Mouse (Mus musculus) hindbrain, embryonic 14.5 days (tissue): ENCODE data around the gene Psmd12. TPM values are rescaled to one million over a fixed set of nuclear protein-coding genes. Genes with fewer than 3 reads are reported as not detected.

Experiments
- ATAC-seq: fragments of 200-750 bp; cut with Nextera tagmentation; 2 replicates; pipeline ENCODE4 v1.8.0; 2017; ENCODE audit warnings: moderate number of reproducible peaks, mild to moderate bottlenecking, moderate TSS enrichment, moderate library complexity; ENCODE audit not compliant: low FRiP score
- DNase-seq: peaks from one replicate; pipeline ENCODE4 v3.0.0-alpha.2; 2015; ENCODE audit warnings: low spot score
- H3K27ac ChIP-seq: fragments of 300-500 bp; sonication (generic); 2 replicates; pipeline ENCODE4 v1.5.1; 2014; ENCODE audit warnings: mild to moderate bottlenecking, moderate library complexity
- H3K27me3 ChIP-seq: fragments of 300-500 bp; sonication (generic); 2 replicates; pipeline ENCODE4 v1.6.1; 2014; ENCODE audit warnings: mild to moderate bottlenecking, low read length, mixed read lengths; ENCODE audit not compliant: control insufficient read depth, insufficient read depth
- H3K36me3 ChIP-seq: fragments of 300-500 bp; sonication (generic); replicated peaks from 2 replicates; pipeline ENCODE4 v1.6.1; 2014; ENCODE audit not compliant: control insufficient read depth, insufficient read depth
- H3K4me1 ChIP-seq: fragments of 300-500 bp; sonication (generic); replicated peaks from 2 replicates; pipeline ENCODE4 v1.6.1; 2014; ENCODE audit warnings: antibody characterized with exemption, low read length, mixed read lengths; ENCODE audit not compliant: control insufficient read depth, insufficient read depth
- H3K4me2 ChIP-seq: fragments of 300-500 bp; sonication (generic); replicated peaks from 2 replicates; pipeline ENCODE4 v1.6.1; 2014; ENCODE audit warnings: mild to moderate bottlenecking, moderate library complexity
- H3K4me3 ChIP-seq: fragments of 300-500 bp; sonication (generic); replicated peaks from 2 replicates; pipeline ENCODE4 v1.5.1; 2014; ENCODE audit warnings: mild to moderate bottlenecking, low read length
- H3K9ac ChIP-seq: fragments of 300-500 bp; sonication (generic); 2 replicates; pipeline ENCODE4 v1.6.1; 2014
- H3K9me3 ChIP-seq: fragments of 300-500 bp; sonication (generic); 2 replicates; pipeline ENCODE4 v1.6.1; 2016; ENCODE audit warnings: low read length; ENCODE audit not compliant: control insufficient read depth
- WGBS: fragments of 180-500 bp; shearing (Covaris S2); extraction: QIAGEN DNeasy Blood & Tissue Kit; methylation state at CpG from one replicate; pipeline ENCODE4 v1.1.7; 2014; 5-methylcytosine and 5-hydroxymethylcytosine counted together
- polyA plus RNA-seq: library from polyadenylated mRNA; unstranded; fragments of >200 nt; fragmentation: Nextera tagmentation; extraction: Ambion mirVana; gene quantifications from 2 replicates; pipeline ENCODE4 v1.2.1, GENCODE M21; 2014

Gene Psmd12
- polyA plus RNA-seq = 159 and 165 TPM in 2 replicates

DNA sequence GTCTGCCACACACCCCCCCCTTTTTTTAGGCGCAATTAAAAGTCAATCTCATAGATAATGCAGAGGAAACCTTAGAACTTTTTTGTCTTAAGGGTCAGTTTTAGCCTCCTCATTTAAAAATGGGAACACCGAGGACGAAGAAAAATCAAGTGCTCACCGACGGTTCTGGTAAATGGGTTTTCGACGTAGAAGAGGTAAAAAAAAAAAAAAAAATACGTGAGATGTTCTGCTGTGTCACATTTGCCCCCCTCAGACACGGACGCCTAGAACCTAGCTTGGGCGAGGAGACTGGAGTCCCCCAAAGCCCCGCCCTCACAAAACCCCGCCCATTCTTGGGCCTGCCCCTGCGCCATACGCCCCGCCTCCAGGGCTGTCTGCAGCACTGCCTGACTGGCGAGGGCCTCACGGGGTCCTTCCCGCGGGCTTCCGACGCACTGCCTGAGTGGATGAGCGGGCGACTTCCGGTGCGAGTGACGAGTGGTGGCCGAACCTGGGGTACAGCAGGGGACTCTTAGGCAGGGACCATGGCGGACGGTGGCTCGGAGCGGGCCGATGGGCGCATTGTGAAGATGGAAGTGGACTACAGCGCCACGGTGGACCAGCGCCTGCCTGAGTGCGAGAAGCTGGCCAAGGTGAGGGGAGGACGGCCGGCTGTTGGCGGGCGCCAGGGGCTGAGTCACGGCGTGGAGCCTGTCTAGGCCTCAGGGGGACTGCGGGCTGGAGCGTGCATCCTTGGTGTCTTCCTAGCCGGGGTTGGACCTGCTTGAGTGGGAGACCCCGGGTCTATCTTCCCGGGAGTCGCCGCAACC, at the start of gene Psmd12:
Gene Psmd12 (plus strand): TSS at position 432 of the 809 bp plus-strand sequence.
- peak within 1 kb of the TSS; percentile 87 for H3K9ac ChIP-seq
- under 1% methylated on average over 51 of the region's 51 CpGs for WGBS
- DNase-seq (peak; percentile 97), ATAC-seq (peak; percentile 98)
- no peaks in the 10 kb centered on the region for H3K27me3 ChIP-seq
- peak within 1 kb of the TSS; percentile 80 for H3K4me2 ChIP-seq
- H3K4me1 ChIP-seq = peaks cover 18% of the 10 kb centered on the region
- peak within 1 kb of the TSS; percentile 59 for H3K27ac ChIP-seq
- no peaks in the 10 kb centered on the region for H3K9me3 ChIP-seq
- peak within 1 kb of the TSS; percentile 79 for H3K4me3 ChIP-seq
- peaks cover 3% of the 10 kb centered on the region; the same call in 1 of the 2 replicates for H3K36me3 ChIP-seq

GRCm38 (mm10) chr11:107431197-107431965, 47.9 kb upstream of the Psmd12 start:
- DNase-seq (no peak), ATAC-seq (no peak)
- Histone ChIP-seq H3K4me3 (no peak overlapping the region), H3K27ac (0 out of 2 replicates have a peak overlapping the region, but pooled peaks have one; percentile 43), H3K27me3 (no peaks in the 10 kb centered on the region), H3K9me3 (no peaks in the 10 kb centered on the region), H3K9ac (no peak overlapping the region), H3K36me3 (no peaks in the 10 kb centered on the region), H3K4me1 (peaks cover 4% of the 10 kb centered on the region; the same call in 1 of the 2 replicates), H3K4me2 (no peak overlapping the region)
- 84% methylated on average over 7 of the region's 7 CpGs for WGBS

- Histone ChIP-seq H3K4me1 (peaks cover 4% of the 10 kb centered on the region; the same call in 1 of the 2 replicates), H3K4me2 (no peak overlapping the region), H3K9me3 (no peaks in the 10 kb centered on the region), H3K9ac (no peak overlapping the region), H3K27me3 (no peaks in the 10 kb centered on the region), H3K36me3 (no peaks in the 10 kb centered on the region), H3K4me3 (no peak overlapping the region), H3K27ac (no peak overlapping the region)
- DNase-seq (no peak), ATAC-seq (no peak)
- whole genome bisulfite sequencing = 92% methylated on average over 6 of the region's 6 CpGs
Observed at GRCm38 (mm10) chr11:107435776-107436449, 43.4 kb upstream of the Psmd12 start.

- no peak for DNase-seq
Observed at GRCm38 (mm10) chr11:107437723-107438122, 41.6 kb upstream of the Psmd12 start.

GRCm38 (mm10) chr11:107438140-107438539, 41.1 kb upstream of the Psmd12 start:
- no peak for DNase-seq
- H3K4me1 ChIP-seq = no peaks in the 10 kb centered on the region

More at GRCm38 (mm10) chr11:107437723-107438122, 41.6 kb upstream of the Psmd12 start:
- 47% methylated on average over 4 of the region's 4 CpGs for WGBS
- H3K27me3 ChIP-seq = no peaks in the 10 kb centered on the region
- no peaks in the 10 kb centered on the region; the same call in 1 of the 2 replicates for H3K36me3 ChIP-seq
- H3K27ac ChIP-seq = no peak overlapping the region
- H3K9ac ChIP-seq = no peak overlapping the region
- H3K4me1 ChIP-seq = no peaks in the 10 kb centered on the region
- H3K4me3 ChIP-seq = no peak overlapping the region
- ATAC-seq = no peak
- no peak overlapping the region for H3K4me2 ChIP-seq
- no peaks in the 10 kb centered on the region for H3K9me3 ChIP-seq

DNA sequence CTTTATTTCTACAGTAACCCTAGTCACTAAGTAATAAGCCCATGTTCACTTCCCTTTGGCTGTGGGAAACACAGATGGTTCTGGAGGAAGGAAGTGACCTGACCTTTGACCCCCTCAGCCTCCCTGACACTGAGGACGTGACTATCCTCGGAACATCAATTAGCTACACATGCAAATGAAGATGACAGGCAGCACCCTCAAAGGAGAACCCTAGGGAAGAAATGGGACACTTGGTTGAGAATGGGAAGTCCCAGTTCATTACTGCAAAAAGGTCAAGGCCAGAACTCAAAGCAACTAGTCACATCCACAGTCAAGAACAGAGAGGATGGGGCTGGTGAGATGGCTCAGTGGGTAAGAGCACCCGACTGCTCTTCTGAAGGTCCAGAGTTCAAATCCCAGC, 38.2 kb upstream of the Psmd12 start:
- DNase-seq = no peak
- Histone ChIP-seq H3K27me3 (no peaks in the 10 kb centered on the region), H3K36me3 (no peaks in the 10 kb centered on the region; the same call in 1 of the 2 replicates), H3K4me2 (no peak overlapping the region), H3K9me3 (no peaks in the 10 kb centered on the region), H3K4me1 (no peaks in the 10 kb centered on the region), H3K4me3 (no peak overlapping the region), H3K27ac (no peak overlapping the region), H3K9ac (no peak overlapping the region)
- 42% methylated on average over 3 of the region's 3 CpGs for WGBS
- ATAC-seq = no peak

More at GRCm38 (mm10) chr11:107438140-107438539, 41.1 kb upstream of the Psmd12 start:
- ATAC-seq = no peak
- Histone ChIP-seq H3K9me3 (no peaks in the 10 kb centered on the region), H3K36me3 (no peaks in the 10 kb centered on the region; the same call in 1 of the 2 replicates), H3K4me2 (no peak overlapping the region), H3K27me3 (no peaks in the 10 kb centered on the region), H3K27ac (no peak overlapping the region), H3K9ac (no peak overlapping the region), H3K4me3 (no peak overlapping the region)
- 86% methylated on average over 3 of the region's 3 CpGs for WGBS

- H3K36me3 ChIP-seq = no peaks in the 10 kb centered on the region; the same call in 1 of the 2 replicates
- no peaks in the 10 kb centered on the region for H3K9me3 ChIP-seq
- no peak overlapping the region for H3K27ac ChIP-seq
- no peak overlapping the region for H3K9ac ChIP-seq
- no peak overlapping the region for H3K4me2 ChIP-seq
- WGBS = 83% methylated on average over 12 of the region's 12 CpGs
- H3K27me3 ChIP-seq = no peaks in the 10 kb centered on the region
- no peak for DNase-seq
- H3K4me1 ChIP-seq = no peaks in the 10 kb centered on the region; the same call in 1 of the 2 replicates
- no peak overlapping the region for H3K4me3 ChIP-seq
- no peak for ATAC-seq
Observed at GRCm38 (mm10) chr11:107443121-107444095, 35.9 kb upstream of the Psmd12 start.

DNA sequence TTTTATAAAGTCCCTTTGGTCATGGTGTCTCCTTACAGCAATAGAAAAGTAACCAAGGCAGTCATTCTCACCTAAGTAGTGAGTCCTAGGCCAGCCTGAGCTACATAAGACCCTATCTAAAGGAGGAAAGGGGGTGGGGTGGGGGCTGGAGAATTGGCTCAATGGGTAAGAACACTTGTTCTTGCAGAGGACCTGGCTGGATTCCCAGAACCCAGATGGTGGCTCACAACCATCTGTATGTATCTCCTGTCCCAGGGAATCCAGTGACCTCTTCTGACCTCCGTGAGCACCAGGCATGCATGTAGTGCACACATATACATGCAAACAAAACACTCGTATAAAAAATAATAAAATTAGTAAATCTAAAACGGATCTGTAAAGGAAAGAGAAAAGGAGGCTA, 33.6 kb upstream of the Psmd12 start:
- 87% methylated on average over 3 of the region's 3 CpGs for WGBS
- ATAC-seq (no peak), DNase-seq (peak; percentile 39)
- Histone ChIP-seq H3K4me2 (no peak overlapping the region), H3K27ac (no peak overlapping the region), H3K36me3 (no peaks in the 10 kb centered on the region; the same call in 1 of the 2 replicates), H3K4me1 (no peaks in the 10 kb centered on the region; the same call in 1 of the 2 replicates), H3K27me3 (no peaks in the 10 kb centered on the region), H3K9me3 (no peaks in the 10 kb centered on the region), H3K9ac (no peak overlapping the region), H3K4me3 (no peak overlapping the region)
